Mouse (Mus musculus): ENCODE results near the gene Itsn1. TPM values are rescaled to one million over a fixed set of nuclear protein-coding genes. Genes with fewer than 3 reads are reported as not detected.

Gene Itsn1
- 24.3 TPM for polyA plus RNA-seq (2012; fragmentation: generic; extraction: Trizol)
- long read RNA-seq, experiment 1, partial matches to known transcripts: 9 of 13 reads
- long read RNA-seq, experiment 1, other reads (novel, unspliced or antisense): 3 of 13 reads
- long read RNA-seq, experiment 2, full-length matches to known transcripts: 22 of 61 reads
- long read RNA-seq, experiment 2, partial matches to known transcripts: 29 of 61 reads
- long read RNA-seq, experiment 2, other reads (novel, unspliced or antisense): 10 of 61 reads

- no peaks in the 10 kb centered on the region for H3K27me3 ChIP-seq (ENCODE audit: control insufficient read depth, insufficient read depth, insufficient read length)
- H3K36me3 ChIP-seq (ENCODE audit: control insufficient read depth, insufficient read depth): no peaks in the 10 kb centered on the region
- peak within 1 kb of the TSS; percentile 75 for H3ac ChIP-seq (ENCODE audit: control insufficient read depth, insufficient read length, low read depth)
- H3K79me2 ChIP-seq (ENCODE audit: control insufficient read depth, insufficient read depth): peaks cover 89% of the 10 kb centered on the region
- H3K4me3 ChIP-seq (ENCODE audit: insufficient read depth, poor library complexity, severe bottlenecking): peak within 1 kb of the TSS; percentile 56
- H3K79me3 ChIP-seq (ENCODE audit: low read depth): peaks cover 40% of the 10 kb centered on the region
- TF ChIP-seq FOSL1 (IDR thresholded peaks at IDR 0.05; ENCODE audit: insufficient read depth, low read length, poor library complexity, severe bottlenecking) (no peak), CEBPB (IDR thresholded peaks at IDR 0.05; ENCODE audit: low read depth) (no peak), MAX (IDR thresholded peaks at IDR 0.05) (no peak), CTCF (IDR thresholded peaks at IDR 0.05; ENCODE audit: control insufficient read depth, insufficient read depth, insufficient read length) (no peak), MYOG (IDR thresholded peaks at IDR 0.05; ENCODE audit: control insufficient read depth, extremely low read depth, insufficient read length) (no peak), USF1 (IDR thresholded peaks at IDR 0.05; ENCODE audit: low read depth) (no peak), MYOD1 (IDR thresholded peaks at IDR 0.05; ENCODE audit: control insufficient read depth, insufficient read length, low read depth) (no peak)
These were observed at the start of gene Itsn1 for GRCm38 (mm10) chr16:91729066-91729482. TSS of gene Itsn1 (plus strand) at chr16:91729281.

DNA sequence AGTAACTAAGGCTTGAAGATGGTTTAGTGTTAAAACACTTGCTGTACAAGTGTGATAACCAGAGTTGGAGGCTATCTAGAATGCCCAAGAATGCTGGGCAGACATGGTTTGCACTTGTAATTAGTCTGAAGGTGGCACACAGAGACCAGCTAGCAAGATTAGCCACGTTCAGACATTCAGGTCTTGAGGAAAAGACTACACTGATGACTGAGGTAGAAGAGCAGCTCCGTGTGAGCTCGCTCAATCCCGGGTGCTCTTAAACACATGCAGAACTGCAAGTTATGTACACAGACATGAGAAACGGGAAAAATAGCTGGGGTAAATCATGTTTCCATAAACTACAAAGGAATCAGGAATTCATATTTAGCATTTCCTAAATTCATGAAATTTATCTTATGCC lies 48.4 kb upstream of the Itsn1 start:
- Histone ChIP-seq H3K27me3 (ENCODE audit: control insufficient read depth, insufficient read depth, insufficient read length) (no peaks in the 10 kb centered on the region), H3ac (ENCODE audit: control insufficient read depth, insufficient read length, low read depth) (no peak overlapping the region), H3K79me2 (ENCODE audit: control insufficient read depth, insufficient read depth) (no peaks in the 10 kb centered on the region), H3K36me3 (ENCODE audit: control insufficient read depth, insufficient read depth) (peaks cover 79% of the 10 kb centered on the region), H3K79me3 (ENCODE audit: low read depth) (no peaks in the 10 kb centered on the region), H3K4me3 (ENCODE audit: insufficient read depth, poor library complexity, severe bottlenecking) (no peak overlapping the region)
- TF ChIP-seq CEBPB (IDR thresholded peaks at IDR 0.05; ENCODE audit: low read depth): no peak
- TF ChIP-seq MYOD1 (IDR thresholded peaks at IDR 0.05; ENCODE audit: control insufficient read depth, insufficient read length, low read depth): no peak
- TF ChIP-seq FOSL1 (IDR thresholded peaks at IDR 0.05; ENCODE audit: insufficient read depth, low read length, poor library complexity, severe bottlenecking): no peak
- TF ChIP-seq CTCF (IDR thresholded peaks at IDR 0.05; ENCODE audit: control insufficient read depth, insufficient read depth, insufficient read length): no peak

DNA sequence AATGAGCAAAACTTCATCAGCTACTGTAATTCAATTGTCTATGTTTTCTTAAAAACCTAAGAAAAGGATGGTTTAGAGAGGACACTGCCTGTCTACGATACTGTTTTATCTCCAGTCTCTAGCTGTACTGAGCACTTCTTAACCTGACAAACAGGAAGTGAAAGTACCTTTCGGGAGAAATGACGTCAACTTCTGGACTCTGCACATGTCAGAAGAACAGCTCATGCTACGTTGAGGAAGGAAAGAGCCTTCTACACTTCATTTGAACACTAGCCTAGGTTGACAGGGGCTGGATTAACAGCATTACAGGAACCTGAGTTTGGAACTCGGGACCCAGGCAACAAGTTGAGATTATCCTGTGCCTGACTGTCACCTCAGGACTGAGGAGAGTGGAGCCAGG lies 43.6 kb upstream of the Itsn1 start:
- TF ChIP-seq USF1 (IDR thresholded peaks at IDR 0.05; ENCODE audit: low read depth) (no peak), MYOD1 (IDR thresholded peaks at IDR 0.05; ENCODE audit: control insufficient read depth, insufficient read length, low read depth) (no peak), CEBPB (IDR thresholded peaks at IDR 0.05; ENCODE audit: low read depth) (no peak), CTCF (IDR thresholded peaks at IDR 0.05; ENCODE audit: control insufficient read depth, insufficient read depth, insufficient read length) (no peak), MAX (IDR thresholded peaks at IDR 0.05) (no peak), MYOG (IDR thresholded peaks at IDR 0.05; ENCODE audit: control insufficient read depth, extremely low read depth, insufficient read length) (no peak), FOSL1 (IDR thresholded peaks at IDR 0.05; ENCODE audit: insufficient read depth, low read length, poor library complexity, severe bottlenecking) (no peak)
- H3K79me2 ChIP-seq (ENCODE audit: control insufficient read depth, insufficient read depth): peaks cover 14% of the 10 kb centered on the region
- no peak overlapping the region for H3K4me3 ChIP-seq (ENCODE audit: insufficient read depth, poor library complexity, severe bottlenecking)
- H3K79me3 ChIP-seq (ENCODE audit: low read depth): peaks cover 2% of the 10 kb centered on the region
- H3ac ChIP-seq (ENCODE audit: control insufficient read depth, insufficient read length, low read depth): no peak overlapping the region
- peaks cover 38% of the 10 kb centered on the region for H3K36me3 ChIP-seq (ENCODE audit: control insufficient read depth, insufficient read depth)
- no peaks in the 10 kb centered on the region for H3K27me3 ChIP-seq (ENCODE audit: control insufficient read depth, insufficient read depth, insufficient read length)

DNA sequence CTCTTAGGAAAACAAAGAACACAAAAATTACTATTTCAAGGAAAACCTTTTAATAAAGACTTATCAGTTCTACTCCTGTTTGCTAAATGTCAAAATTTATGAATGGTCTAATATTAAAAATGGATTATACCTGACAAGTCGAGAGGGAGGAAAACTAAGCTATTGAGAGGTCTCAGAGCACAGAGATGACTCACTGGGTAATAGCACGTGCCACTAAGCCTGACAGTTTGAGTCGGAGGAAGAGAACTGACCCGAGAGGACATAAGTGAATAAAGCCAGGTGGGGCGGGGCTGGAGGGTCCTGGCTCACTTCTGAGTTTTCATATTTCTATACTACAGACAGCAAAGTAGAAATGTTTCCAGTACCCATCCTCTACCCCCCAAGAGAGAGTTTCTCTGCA lies 42.7 kb upstream of the Itsn1 start:
- no peak overlapping the region for H3K4me3 ChIP-seq (ENCODE audit: insufficient read depth, poor library complexity, severe bottlenecking)
- no peaks in the 10 kb centered on the region for H3K27me3 ChIP-seq (ENCODE audit: control insufficient read depth, insufficient read depth, insufficient read length)
- peaks cover 14% of the 10 kb centered on the region for H3K79me2 ChIP-seq (ENCODE audit: control insufficient read depth, insufficient read depth)
- peaks cover 2% of the 10 kb centered on the region for H3K79me3 ChIP-seq (ENCODE audit: low read depth)
- no peak overlapping the region for H3ac ChIP-seq (ENCODE audit: control insufficient read depth, insufficient read length, low read depth)
- TF ChIP-seq USF1 (IDR thresholded peaks at IDR 0.05; ENCODE audit: low read depth): no peak
- no peak for TF ChIP-seq CEBPB (IDR thresholded peaks at IDR 0.05; ENCODE audit: low read depth)
- TF ChIP-seq MAX (IDR thresholded peaks at IDR 0.05): no peak
- no peak for TF ChIP-seq MYOG (IDR thresholded peaks at IDR 0.05; ENCODE audit: control insufficient read depth, extremely low read depth, insufficient read length)
- TF ChIP-seq MYOD1 (IDR thresholded peaks at IDR 0.05; ENCODE audit: control insufficient read depth, insufficient read length, low read depth): no peak
- no peak for TF ChIP-seq CTCF (IDR thresholded peaks at IDR 0.05; ENCODE audit: control insufficient read depth, insufficient read depth, insufficient read length)
- no peak for TF ChIP-seq FOSL1 (IDR thresholded peaks at IDR 0.05; ENCODE audit: insufficient read depth, low read length, poor library complexity, severe bottlenecking)
- peaks cover 32% of the 10 kb centered on the region for H3K36me3 ChIP-seq (ENCODE audit: control insufficient read depth, insufficient read depth)

DNA sequence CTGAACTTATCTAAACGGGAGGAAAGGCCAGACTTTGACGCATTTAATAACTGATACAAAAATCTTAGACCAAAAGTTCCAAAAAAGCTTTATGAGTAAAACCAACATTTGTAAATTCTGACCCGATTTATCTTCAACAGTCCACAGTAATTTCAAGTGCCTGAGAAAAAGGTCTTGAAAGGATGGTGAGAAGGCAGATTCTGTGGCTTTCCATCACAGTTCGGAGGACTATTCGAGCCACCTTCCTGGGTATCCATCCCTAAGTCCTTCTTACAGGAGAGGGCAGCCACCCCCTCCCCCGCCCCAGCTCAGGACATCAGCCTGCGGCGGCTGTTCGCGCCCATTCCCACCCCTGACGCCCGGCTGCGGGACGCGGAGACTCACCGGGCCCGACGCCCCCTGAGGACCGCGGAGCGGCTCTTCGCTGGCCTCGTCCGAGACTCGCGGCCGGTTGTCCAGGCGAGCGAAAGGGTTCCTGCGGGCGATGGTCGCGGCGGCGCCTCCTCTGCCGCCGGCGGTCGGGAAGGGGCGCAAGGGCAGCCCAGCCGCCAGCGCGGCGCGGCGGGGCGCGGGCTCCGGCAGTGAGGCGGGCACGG lies 41.0 kb upstream of the Itsn1 start:
- peak overlapping the region; percentile 92 for H3ac ChIP-seq (ENCODE audit: control insufficient read depth, insufficient read length, low read depth)
- TF ChIP-seq MYOG (IDR thresholded peaks at IDR 0.05; ENCODE audit: control insufficient read depth, extremely low read depth, insufficient read length) (no peak), CTCF (IDR thresholded peaks at IDR 0.05; ENCODE audit: control insufficient read depth, insufficient read depth, insufficient read length) (no peak), MYOD1 (IDR thresholded peaks at IDR 0.05; ENCODE audit: control insufficient read depth, insufficient read length, low read depth) (no peak), FOSL1 (IDR thresholded peaks at IDR 0.05; ENCODE audit: insufficient read depth, low read length, poor library complexity, severe bottlenecking) (no peak), MAX (IDR thresholded peaks at IDR 0.05) (no peak), CEBPB (IDR thresholded peaks at IDR 0.05; ENCODE audit: low read depth) (no peak), USF1 (IDR thresholded peaks at IDR 0.05; ENCODE audit: low read depth) (no peak)
- H3K36me3 ChIP-seq (ENCODE audit: control insufficient read depth, insufficient read depth): peaks cover 20% of the 10 kb centered on the region
- peaks cover 2% of the 10 kb centered on the region for H3K79me3 ChIP-seq (ENCODE audit: low read depth)
- peak overlapping the region; percentile 68 for H3K4me3 ChIP-seq (ENCODE audit: insufficient read depth, poor library complexity, severe bottlenecking)
- H3K79me2 ChIP-seq (ENCODE audit: control insufficient read depth, insufficient read depth): peaks cover 14% of the 10 kb centered on the region
- no peaks in the 10 kb centered on the region for H3K27me3 ChIP-seq (ENCODE audit: control insufficient read depth, insufficient read depth, insufficient read length)
